Mouse (Mus musculus) left cerebral cortex, adult 18-20 months (tissue): ENCODE data around the gene Unc13b. TPM values are rescaled to one million over a fixed set of nuclear protein-coding genes. Genes with fewer than 3 reads are reported as not detected.

Source experiments
- DNase-seq, 2 experiments: peaks; one replicate each; pipeline ENCODE4 v3.0.0; 2021 to 2022; ENCODE audit warnings: low spot score in 2 of 2, mixed read lengths in 1 of 2
- total RNA-seq, 2 experiments: library from RNA; stranded (reverse); gene quantifications; 2 replicates each; pipeline ENCODE4 v1.2.3; 2021

Unc13b gene
- total RNA-seq, 2 experiments from 2014 or later, result 52.3 to 58.3 TPM

DNA sequence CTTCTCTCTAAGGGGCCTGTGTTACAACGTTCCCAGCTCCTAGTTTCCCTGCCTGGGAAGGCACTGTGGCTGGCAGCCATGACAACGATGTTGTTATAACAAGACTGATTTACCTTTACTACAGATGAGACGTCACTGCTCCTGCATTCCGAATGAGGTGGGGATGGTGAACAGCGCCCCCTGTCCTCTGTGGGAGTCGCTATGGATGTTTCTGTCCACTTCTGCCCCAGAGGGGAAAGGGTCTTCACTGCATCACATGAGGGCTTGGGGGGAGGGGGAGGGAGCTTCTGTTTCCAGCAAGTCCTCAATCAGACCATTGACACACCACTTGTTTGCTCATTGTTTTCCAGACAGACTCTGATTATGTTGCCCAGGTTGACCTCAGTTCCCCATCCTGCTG is 235.2 kb downstream of the Unc13b start:
- no peak for DNase-seq

DNA sequence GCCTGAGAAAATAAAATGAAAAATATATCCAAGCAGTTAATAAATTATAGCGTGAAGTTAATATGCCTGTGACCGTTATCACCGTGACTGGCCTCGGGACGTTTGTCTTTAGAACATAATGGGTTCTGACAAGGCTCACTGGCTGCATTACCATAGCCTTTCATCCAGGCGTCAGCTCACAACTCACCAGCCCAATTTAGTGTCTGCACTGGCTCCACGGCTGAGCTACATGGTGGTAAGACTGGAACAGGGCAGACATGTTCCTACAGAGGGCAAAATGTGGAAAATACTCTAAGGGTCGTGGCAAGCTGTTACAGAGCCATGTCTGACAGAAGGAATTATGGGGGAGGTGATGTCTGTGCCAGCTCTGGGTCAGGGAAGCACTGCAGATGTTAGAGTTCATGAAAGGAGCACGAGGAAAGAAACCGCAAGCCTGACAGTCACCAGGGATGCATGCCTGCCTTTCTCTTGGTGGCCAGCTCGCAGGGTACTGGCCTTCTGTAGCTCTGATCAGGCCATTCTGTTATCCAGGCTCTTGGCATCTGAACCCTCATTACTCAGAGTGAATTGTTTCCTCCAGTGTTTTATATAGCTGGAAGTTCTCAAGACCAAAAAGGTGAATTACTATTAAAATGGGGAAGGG is 251.1 kb downstream of the Unc13b start:
- DNase-seq, result no peak

Other genes starting within 250 kb of the Unc13b start
- gene Fam205a1, start 205.1 kb upstream of the Unc13b start, total RNA-seq, result under 1 TPM; 0.12 to 0.19 TPM
- gene Gm12394, start 202.2 kb upstream of the Unc13b start, total RNA-seq, result 1 to 10 TPM; 1.9 to 2.2 TPM
- gene Fam205c, start 184.7 kb upstream of the Unc13b start, total RNA-seq, result 1 to 10 TPM in 1 of 2 experiments, under 1 TPM in 1; 0.44 to 1.4 TPM
- 100 to 1,000 TPM; 366 to 369 TPM for gene Phf24, start 142.3 kb upstream of the Unc13b start, total RNA-seq
- 100 to 1,000 TPM; 262 to 268 TPM for gene Dnajb5, start 109.1 kb upstream of the Unc13b start, total RNA-seq
- gene 1700022I11Rik, start 89.3 kb upstream of the Unc13b start, total RNA-seq, result not detected
- 100 to 1,000 TPM; 180 to 185 TPM for gene Vcp, start 58.4 kb upstream of the Unc13b start, total RNA-seq
- 10 to 100 TPM; 10.3 to 11.6 TPM for gene Fancg, start 48.4 kb upstream of the Unc13b start, total RNA-seq
- 10 to 100 TPM; 24.1 to 25.4 TPM for gene Pigo, start 33.1 kb upstream of the Unc13b start, total RNA-seq
- gene Stoml2, start 27.2 kb upstream of the Unc13b start, total RNA-seq, result 100 to 1,000 TPM; 104 to 113 TPM
- gene Fam214b, start 12.7 kb upstream of the Unc13b start, total RNA-seq, result 10 to 100 TPM; 33.0 to 34.3 TPM
- gene Atp8b5, start 208.2 kb downstream of the Unc13b start, total RNA-seq, result under 1 TPM; 0.19 to 0.44 TPM